Mouse (Mus musculus): ENCODE data around the gene Kif1b. TPM values are rescaled to one million over a fixed set of nuclear protein-coding genes. Genes with fewer than 3 reads are reported as not detected.

Kif1b gene
- polyA plus RNA-seq, 1 experiment from 2014 or later: 63.4 TPM

DNA sequence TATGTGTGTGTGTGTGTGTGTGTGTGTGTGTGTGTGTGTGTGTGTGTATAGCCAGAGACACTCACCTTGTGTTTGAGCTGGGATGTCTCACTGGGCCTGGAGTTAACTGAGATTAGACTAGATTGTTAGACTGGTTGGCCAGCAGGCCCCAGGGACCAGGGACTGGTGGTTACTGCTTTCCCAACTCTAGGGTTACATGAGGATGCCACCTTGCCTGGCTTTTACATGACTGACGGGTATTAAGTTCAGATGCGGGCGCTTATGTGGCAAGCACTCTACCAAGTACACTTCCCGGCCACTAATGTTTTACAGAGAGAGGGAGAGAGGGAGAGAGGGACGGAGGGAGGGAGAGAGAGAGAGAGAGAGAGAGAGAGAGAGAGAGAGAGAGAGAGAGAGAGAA is 4.5 kb upstream of the Kif1b start:
- no peak overlapping the region for H3K4me3 ChIP-seq
- H3K9me3 ChIP-seq (replicated peaks): no peaks in the 10 kb centered on the region
- H3K27me3 ChIP-seq (ENCODE audit: low read depth, poor library complexity, severe bottlenecking): 0 out of 2 replicates have a peak, but pooled peaks cover 5% of the 10 kb centered on the region
- H3K4me1 ChIP-seq: peaks cover 12% of the 10 kb centered on the region
- 82% methylated on average over 5 of the region's 5 CpGs for WGBS
- DNase-seq (ENCODE audit: low spot score): no peak
- H3K27ac ChIP-seq (replicated peaks): no peak overlapping the region
- no peaks in the 10 kb centered on the region for H3K36me3 ChIP-seq

- Histone ChIP-seq H3K27me3 (ENCODE audit: low read depth, poor library complexity, severe bottlenecking) (0 out of 2 replicates have a peak, but pooled peaks cover 5% of the 10 kb centered on the region), H3K4me3 (peak overlapping the region; percentile 80), H3K9me3 (replicated peaks) (no peaks in the 10 kb centered on the region), H3K36me3 (no peaks in the 10 kb centered on the region), H3K4me1 (peaks cover 43% of the 10 kb centered on the region), H3K27ac (replicated peaks) (peak overlapping the region; percentile 97)
- no peak for DNase-seq (ENCODE audit: low spot score)
- WGBS: 48% methylated on average over 3 of the region's 3 CpGs
Observed at GRCm38 (mm10) chr4:149308491-149308820, 963 bp upstream of the Kif1b start.

GRCm38 (mm10) chr4:149306712-149307595 is 539 bp downstream of the Kif1b start:
- peak; percentile 70 for DNase-seq (ENCODE audit: low spot score)
- no peaks in the 10 kb centered on the region for H3K36me3 ChIP-seq
- peak overlapping the region; percentile 97 for H3K27ac ChIP-seq (replicated peaks)
- no peaks in the 10 kb centered on the region for H3K9me3 ChIP-seq (replicated peaks)
- peak overlapping the region; percentile 80 for H3K4me3 ChIP-seq
- peaks cover 58% of the 10 kb centered on the region for H3K4me1 ChIP-seq
- 0 out of 2 replicates have a peak, but pooled peaks cover 5% of the 10 kb centered on the region for H3K27me3 ChIP-seq (ENCODE audit: low read depth, poor library complexity, severe bottlenecking)
- WGBS: under 1% methylated on average over 81 of the region's 83 CpGs

GRCm38 (mm10) chr4:149305761-149306711 is 1.5 kb downstream of the Kif1b start:
- peak overlapping the region; percentile 80 for H3K4me3 ChIP-seq
- peak overlapping the region; percentile 97 for H3K27ac ChIP-seq (replicated peaks)
- DNase-seq (ENCODE audit: low spot score): no peak
- H3K9me3 ChIP-seq (replicated peaks): no peaks in the 10 kb centered on the region
- H3K36me3 ChIP-seq: no peaks in the 10 kb centered on the region
- WGBS: 42% methylated on average over 14 of the region's 14 CpGs
- H3K27me3 ChIP-seq (ENCODE audit: low read depth, poor library complexity, severe bottlenecking): 0 out of 2 replicates have a peak, but pooled peaks cover 5% of the 10 kb centered on the region
- peaks cover 67% of the 10 kb centered on the region for H3K4me1 ChIP-seq

DNA sequence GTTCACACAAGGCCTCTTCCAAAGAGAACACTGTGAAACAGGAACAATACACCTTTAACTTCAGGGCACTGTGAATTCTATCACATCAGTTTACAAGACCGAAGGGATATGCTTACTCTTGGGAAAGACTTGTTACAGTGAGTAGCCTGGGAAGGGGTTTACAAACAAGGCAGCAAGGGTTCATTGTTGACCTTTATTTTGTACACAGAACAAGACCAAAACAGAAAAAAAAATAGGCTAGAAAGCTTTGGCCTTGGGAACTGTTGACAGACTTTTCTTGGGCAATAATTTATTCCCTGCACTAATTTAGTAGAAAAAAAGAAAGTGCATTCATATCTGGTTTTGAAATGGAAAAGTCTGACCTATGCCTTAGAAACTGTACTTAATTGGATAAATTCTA is 3.0 kb downstream of the Kif1b start:
- 94% methylated on average over 1 of the region's 1 CpGs for WGBS
- DNase-seq (ENCODE audit: low spot score): no peak
- Histone ChIP-seq H3K36me3 (no peaks in the 10 kb centered on the region), H3K4me3 (no peak overlapping the region), H3K4me1 (peaks cover 68% of the 10 kb centered on the region), H3K27ac (replicated peaks) (no peak overlapping the region), H3K9me3 (replicated peaks) (no peaks in the 10 kb centered on the region), H3K27me3 (ENCODE audit: low read depth, poor library complexity, severe bottlenecking) (0 out of 2 replicates have a peak, but pooled peaks cover 5% of the 10 kb centered on the region)

DNA sequence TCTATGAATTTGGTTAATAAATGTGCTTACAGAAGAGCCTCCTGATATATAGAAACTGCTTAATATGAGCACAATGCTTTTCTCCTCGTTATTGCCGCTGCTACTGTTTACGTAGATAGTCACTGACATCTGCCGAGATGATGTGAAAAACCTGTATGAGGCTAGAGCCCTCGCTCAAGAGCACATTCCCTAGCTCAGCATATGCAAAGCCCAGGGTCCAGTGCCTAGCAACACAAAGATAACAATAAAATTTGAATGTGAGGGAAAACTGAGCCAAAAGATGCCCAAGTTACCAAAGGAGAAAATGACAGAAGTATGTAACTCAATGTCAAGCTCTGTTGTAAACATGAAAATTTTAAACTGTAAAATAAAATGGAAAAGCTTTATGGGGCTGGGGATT is 4.0 kb downstream of the Kif1b start:
- Histone ChIP-seq H3K27me3 (ENCODE audit: low read depth, poor library complexity, severe bottlenecking) (no peaks in the 10 kb centered on the region), H3K27ac (replicated peaks) (no peak overlapping the region), H3K4me1 (peaks cover 59% of the 10 kb centered on the region), H3K9me3 (replicated peaks) (no peaks in the 10 kb centered on the region), H3K4me3 (no peak overlapping the region), H3K36me3 (peaks cover under 1% of the 10 kb centered on the region; the same call in 1 of the 2 replicates)
- no peak for DNase-seq (ENCODE audit: low spot score)
- WGBS: 76% methylated on average over 5 of the region's 5 CpGs

- Histone ChIP-seq H3K4me1 (peaks cover 56% of the 10 kb centered on the region), H3K27ac (replicated peaks) (peak overlapping the region; percentile 23; the same call in 1 of the 2 replicates), H3K4me3 (no peak overlapping the region), H3K27me3 (ENCODE audit: low read depth, poor library complexity, severe bottlenecking) (no peaks in the 10 kb centered on the region), H3K9me3 (replicated peaks) (no peaks in the 10 kb centered on the region), H3K36me3 (peaks cover 3% of the 10 kb centered on the region; the same call in 1 of the 2 replicates)
- WGBS: 90% methylated on average over 5 of the region's 5 CpGs
- no peak for DNase-seq (ENCODE audit: low spot score)
Observed at GRCm38 (mm10) chr4:149302751-149303150, 4.7 kb downstream of the Kif1b start.

- peaks cover 3% of the 10 kb centered on the region; the same call in 1 of the 2 replicates for H3K36me3 ChIP-seq
- H3K9me3 ChIP-seq (replicated peaks): no peaks in the 10 kb centered on the region
- peaks cover 56% of the 10 kb centered on the region for H3K4me1 ChIP-seq
- WGBS: 74% methylated on average over 3 of the region's 3 CpGs
- no peaks in the 10 kb centered on the region for H3K27me3 ChIP-seq (ENCODE audit: low read depth, poor library complexity, severe bottlenecking)
- no peak overlapping the region for H3K4me3 ChIP-seq
- DNase-seq (ENCODE audit: low spot score): no peak
- H3K27ac ChIP-seq (replicated peaks): no peak overlapping the region
Observed at GRCm38 (mm10) chr4:149302136-149302535, 5.4 kb downstream of the Kif1b start.

- no peak for DNase-seq (ENCODE audit: low spot score)
- Histone ChIP-seq H3K4me1 (peaks cover 20% of the 10 kb centered on the region), H3K4me3 (no peak overlapping the region), H3K36me3 (peaks cover 15% of the 10 kb centered on the region), H3K27me3 (ENCODE audit: low read depth, poor library complexity, severe bottlenecking) (no peaks in the 10 kb centered on the region), H3K27ac (replicated peaks) (no peak overlapping the region), H3K9me3 (replicated peaks) (no peaks in the 10 kb centered on the region)
- WGBS: 100% methylated on average over 2 of the region's 2 CpGs
Observed at GRCm38 (mm10) chr4:149296501-149296900, 11.0 kb downstream of the Kif1b start.

DNA sequence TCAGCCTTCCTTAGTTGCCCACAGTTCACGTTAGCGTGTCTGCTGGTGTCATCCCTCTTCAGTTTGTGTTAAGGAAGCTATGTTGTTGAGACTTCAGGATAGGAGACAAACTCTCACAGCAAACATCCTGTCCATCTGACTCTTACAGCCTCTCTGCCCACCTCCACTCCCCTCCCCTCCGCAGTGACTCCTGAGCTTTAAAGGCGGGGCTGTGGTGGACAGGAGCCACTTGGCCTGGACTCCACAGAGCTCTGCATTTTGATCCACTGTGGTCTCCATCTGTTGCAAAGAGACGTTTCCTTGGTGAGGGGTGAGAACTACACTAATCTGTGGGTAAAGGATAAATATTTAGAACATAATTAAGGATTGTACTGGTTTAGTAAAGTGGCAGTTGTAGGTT is 14.5 kb downstream of the Kif1b start:
- Histone ChIP-seq H3K27ac (replicated peaks) (no peak overlapping the region), H3K27me3 (ENCODE audit: low read depth, poor library complexity, severe bottlenecking) (no peaks in the 10 kb centered on the region), H3K9me3 (replicated peaks) (no peaks in the 10 kb centered on the region), H3K4me3 (no peak overlapping the region), H3K36me3 (peaks cover 45% of the 10 kb centered on the region), H3K4me1 (peaks cover 14% of the 10 kb centered on the region; the same call in 1 of the 2 replicates)
- 90% methylated on average over 5 of the region's 5 CpGs for WGBS
- no peak for DNase-seq (ENCODE audit: low spot score)

DNA sequence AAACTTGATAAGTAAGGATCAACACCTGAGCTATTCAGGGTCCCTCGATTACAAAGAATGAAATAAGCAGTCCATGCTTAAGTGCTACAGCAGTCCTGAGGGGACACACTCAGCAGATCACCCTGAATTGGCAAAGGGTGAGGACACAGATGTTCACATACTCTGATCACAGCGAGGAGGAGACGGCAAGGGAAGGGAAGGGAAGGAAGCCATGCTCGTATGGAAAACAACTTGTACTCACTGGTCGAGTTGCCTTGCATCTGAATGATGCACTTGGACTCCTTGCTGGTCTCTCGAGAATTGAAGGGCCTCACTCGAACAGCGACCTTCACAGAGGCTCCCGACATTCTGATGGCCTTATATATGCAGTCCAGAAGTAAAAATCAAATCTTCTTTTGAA is 16.4 kb downstream of the Kif1b start:
- Histone ChIP-seq H3K27ac (replicated peaks) (no peak overlapping the region), H3K4me3 (no peak overlapping the region), H3K4me1 (peaks cover 15% of the 10 kb centered on the region; the same call in 1 of the 2 replicates), H3K27me3 (ENCODE audit: low read depth, poor library complexity, severe bottlenecking) (no peaks in the 10 kb centered on the region), H3K36me3 (peaks cover 54% of the 10 kb centered on the region), H3K9me3 (replicated peaks) (no peaks in the 10 kb centered on the region)
- no peak for DNase-seq (ENCODE audit: low spot score)
- 83% methylated on average over 9 of the region's 9 CpGs for WGBS

GRCm38 (mm10) chr4:149290157-149290750 is 17.2 kb downstream of the Kif1b start:
- peaks cover 54% of the 10 kb centered on the region for H3K36me3 ChIP-seq
- DNase-seq (ENCODE audit: low spot score): no peak

More at GRCm38 (mm10) chr4:149290157-149290750, 17.2 kb downstream of the Kif1b start:
- H3K4me3 ChIP-seq: no peak overlapping the region
- peaks cover 11% of the 10 kb centered on the region; the same call in 1 of the 2 replicates for H3K4me1 ChIP-seq
- no peak overlapping the region for H3K27ac ChIP-seq (replicated peaks)
- no peaks in the 10 kb centered on the region for H3K9me3 ChIP-seq (replicated peaks)
- 87% methylated on average over 7 of the region's 7 CpGs for WGBS
- H3K27me3 ChIP-seq (ENCODE audit: low read depth, poor library complexity, severe bottlenecking): no peaks in the 10 kb centered on the region
